Mouse (Mus musculus): Measurements from ENCODE around the gene 1700122O11Rik. TPM values are rescaled to one million over a fixed set of nuclear protein-coding genes. Genes with fewer than 3 reads are reported as not detected.

Gene 1700122O11Rik
- polyA plus RNA-seq, 1 experiment from 2014 or later = not detected

DNA sequence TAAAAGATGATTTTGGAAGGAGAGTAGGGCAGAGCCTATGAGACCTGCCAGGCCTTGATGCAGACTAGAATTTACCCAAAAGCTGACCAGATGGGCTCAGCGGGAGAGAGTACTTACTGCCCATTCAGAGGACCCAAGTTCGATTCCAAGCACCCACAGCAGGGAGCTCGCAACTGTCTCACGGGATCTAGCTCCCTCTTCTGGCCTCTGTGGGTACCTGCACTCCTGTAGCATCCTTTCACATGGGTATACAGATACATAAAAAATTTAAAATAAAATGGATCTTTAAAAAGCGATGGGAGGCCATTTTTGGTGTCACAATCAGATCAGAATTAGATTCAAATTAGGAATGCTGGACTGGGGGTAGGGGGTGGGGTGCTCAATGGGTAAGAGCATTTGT, 11.1 kb downstream of the 1700122O11Rik start:
- peak overlapping the region in 1 of 2 experiments; percentile 71; a peak in 1 of 4 replicates for H3K27ac ChIP-seq (replicated peaks in 1 of 2; ENCODE audit: control insufficient read depth in 1 of 2, insufficient read depth in 1 of 2, low read depth in 2 of 2, low read length in 2 of 2)
- H3K9ac ChIP-seq (ENCODE audit: low read length) = no peak overlapping the region; the same call in 1 of the 2 replicates
- no peaks in the 10 kb centered on the region for H3K36me3 ChIP-seq (ENCODE audit: control insufficient read depth, insufficient read depth, low read length)
- H3K4me1 ChIP-seq (ENCODE audit: control insufficient read depth in 2 of 2, insufficient read depth in 2 of 2, low read length in 2 of 2) = peaks cover 54 to 61% of the 10 kb centered on the region in 2 experiments
- no peak overlapping the region for H3K4me3 ChIP-seq (ENCODE audit: control insufficient read depth in 1 of 2, insufficient read depth in 1 of 2, low read depth in 1 of 2, low read length in 2 of 2)
- H3K9me3 ChIP-seq (ENCODE audit: control insufficient read depth, low read length) = no peaks in the 10 kb centered on the region
- ATAC-seq (ENCODE audit: insufficient number of reproducible peaks, insufficient read depth, low FRiP score, low read depth) = no peak
- 92% methylated on average over 5 of the region's 5 CpGs for WGBS
- H3K4me2 ChIP-seq (ENCODE audit: low read length) = no peak overlapping the region
- no peaks in the 10 kb centered on the region for H3K27me3 ChIP-seq (ENCODE audit: control insufficient read depth, insufficient read depth, low read length)

- peak; percentile 64 for ATAC-seq (ENCODE audit: insufficient number of reproducible peaks, insufficient read depth, low FRiP score, low read depth)
- WGBS = 22% methylated on average over 8 of the region's 8 CpGs
- H3K27ac ChIP-seq (replicated peaks in 1 of 2; ENCODE audit: control insufficient read depth in 1 of 2, insufficient read depth in 1 of 2, low read depth in 2 of 2, low read length in 2 of 2) = peak overlapping the region; percentile 69 to 86
Observed at GRCm38 (mm10) chr17:48024045-48024444, 14.0 kb downstream of the 1700122O11Rik start.

DNA sequence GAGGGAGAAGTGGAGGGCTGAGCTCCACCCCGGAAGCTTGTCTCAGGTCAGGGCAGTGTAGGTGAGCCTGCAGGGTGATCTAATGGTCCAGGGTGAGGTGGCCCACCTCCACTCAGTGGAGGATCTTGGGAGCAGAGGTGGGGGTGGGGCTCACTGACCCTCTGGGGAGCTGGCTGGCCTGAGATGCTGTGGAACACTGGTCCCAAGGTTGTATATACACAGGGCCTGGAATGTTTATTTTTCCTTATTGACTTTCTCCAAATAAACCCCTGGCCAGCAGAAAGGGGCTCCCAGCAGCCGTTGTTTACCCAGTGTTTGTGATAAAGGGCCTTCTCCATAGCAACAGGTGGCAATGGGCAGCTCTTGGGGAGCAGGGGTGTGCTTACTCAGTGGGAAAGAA, 18.5 kb downstream of the 1700122O11Rik start:
- no peak overlapping the region for H3K4me3 ChIP-seq (ENCODE audit: control insufficient read depth in 1 of 2, insufficient read depth in 1 of 2, low read depth in 1 of 2, low read length in 2 of 2)
- H3K4me1 ChIP-seq (ENCODE audit: control insufficient read depth in 2 of 2, insufficient read depth in 2 of 2, low read length in 2 of 2) = peaks cover 17 to 22% of the 10 kb centered on the region in 2 experiments
- ATAC-seq (ENCODE audit: insufficient number of reproducible peaks, insufficient read depth, low FRiP score, low read depth) = peak; percentile 14; the same call in 1 of the 2 replicates
- no peak overlapping the region for H3K27ac ChIP-seq (replicated peaks in 1 of 2; ENCODE audit: control insufficient read depth in 1 of 2, insufficient read depth in 1 of 2, low read depth in 2 of 2, low read length in 2 of 2)
- H3K4me2 ChIP-seq (ENCODE audit: low read length) = no peak overlapping the region
- H3K36me3 ChIP-seq (ENCODE audit: control insufficient read depth, insufficient read depth, low read length) = no peaks in the 10 kb centered on the region
- no peak overlapping the region for H3K9ac ChIP-seq (ENCODE audit: low read length)
- WGBS = 26% methylated on average over 2 of the region's 2 CpGs
- no peaks in the 10 kb centered on the region for H3K9me3 ChIP-seq (ENCODE audit: control insufficient read depth, low read length)
- H3K27me3 ChIP-seq (ENCODE audit: control insufficient read depth, insufficient read depth, low read length) = no peaks in the 10 kb centered on the region

More at GRCm38 (mm10) chr17:48024045-48024444, 14.0 kb downstream of the 1700122O11Rik start:
- no peaks in the 10 kb centered on the region for H3K27me3 ChIP-seq (ENCODE audit: control insufficient read depth, insufficient read depth, low read length)
- peaks cover 34 to 42% of the 10 kb centered on the region in 2 experiments for H3K4me1 ChIP-seq (ENCODE audit: control insufficient read depth in 2 of 2, insufficient read depth in 2 of 2, low read length in 2 of 2)
- no peaks in the 10 kb centered on the region for H3K36me3 ChIP-seq (ENCODE audit: control insufficient read depth, insufficient read depth, low read length)
- no peak overlapping the region for H3K4me3 ChIP-seq (ENCODE audit: control insufficient read depth in 1 of 2, insufficient read depth in 1 of 2, low read depth in 1 of 2, low read length in 2 of 2)
- H3K9me3 ChIP-seq (ENCODE audit: control insufficient read depth, low read length) = no peaks in the 10 kb centered on the region
- H3K9ac ChIP-seq (ENCODE audit: low read length) = peak overlapping the region; percentile 42
- H3K4me2 ChIP-seq (ENCODE audit: low read length) = peak overlapping the region; percentile 36

GRCm38 (mm10) chr17:48016566-48016965, 21.5 kb downstream of the 1700122O11Rik start:
- no peaks in the 10 kb centered on the region for H3K36me3 ChIP-seq (ENCODE audit: control insufficient read depth, insufficient read depth, low read length)
- H3K4me1 ChIP-seq (ENCODE audit: control insufficient read depth in 2 of 2, insufficient read depth in 2 of 2, low read length in 2 of 2) = peaks cover 2 to 4% of the 10 kb centered on the region in 2 experiments; a peak in 1 of 4 replicates
- no peak overlapping the region for H3K9ac ChIP-seq (ENCODE audit: low read length)
- H3K9me3 ChIP-seq (ENCODE audit: control insufficient read depth, low read length) = no peaks in the 10 kb centered on the region
- no peaks in the 10 kb centered on the region for H3K27me3 ChIP-seq (ENCODE audit: control insufficient read depth, insufficient read depth, low read length)
- WGBS = 66% methylated on average over 5 of the region's 5 CpGs
- H3K4me3 ChIP-seq (ENCODE audit: control insufficient read depth in 1 of 2, insufficient read depth in 1 of 2, low read depth in 1 of 2, low read length in 2 of 2) = no peak overlapping the region
- ATAC-seq (ENCODE audit: insufficient number of reproducible peaks, insufficient read depth, low FRiP score, low read depth) = no peak
- H3K4me2 ChIP-seq (ENCODE audit: low read length) = no peak overlapping the region
- H3K27ac ChIP-seq (replicated peaks in 1 of 2; ENCODE audit: control insufficient read depth in 1 of 2, insufficient read depth in 1 of 2, low read depth in 2 of 2, low read length in 2 of 2) = no peak overlapping the region

GRCm38 (mm10) chr17:48012561-48012960, 25.5 kb downstream of the 1700122O11Rik start:
- ATAC-seq (ENCODE audit: insufficient number of reproducible peaks, insufficient read depth, low FRiP score, low read depth) = no peak
- no peak overlapping the region for H3K27ac ChIP-seq (replicated peaks in 1 of 2; ENCODE audit: control insufficient read depth in 1 of 2, insufficient read depth in 1 of 2, low read depth in 2 of 2, low read length in 2 of 2)

DNA sequence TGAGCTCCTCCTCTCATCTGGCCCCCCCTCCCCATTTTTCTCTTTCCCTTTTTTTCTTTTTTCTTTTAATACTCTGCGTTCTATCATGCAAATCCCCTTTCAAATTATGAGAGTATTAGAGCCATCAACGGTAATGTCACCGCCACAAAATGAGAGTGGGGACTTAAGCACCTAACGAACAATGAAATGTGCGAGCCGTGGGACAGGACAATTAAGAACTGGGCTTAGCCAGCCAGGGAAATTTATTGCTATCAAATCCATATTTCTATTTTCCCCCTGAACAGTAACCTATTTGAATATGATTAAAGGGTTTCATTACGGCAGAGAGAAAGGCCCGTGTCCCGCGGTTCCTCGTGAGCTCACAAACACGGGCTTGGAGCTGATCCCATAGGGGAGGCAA, 27.0 kb downstream of the 1700122O11Rik start:
- H3K4me3 ChIP-seq (ENCODE audit: control insufficient read depth in 1 of 2, insufficient read depth in 1 of 2, low read depth in 1 of 2, low read length in 2 of 2) = no peak overlapping the region
- H3K27me3 ChIP-seq (ENCODE audit: control insufficient read depth, insufficient read depth, low read length) = no peaks in the 10 kb centered on the region
- ATAC-seq (ENCODE audit: insufficient number of reproducible peaks, insufficient read depth, low FRiP score, low read depth) = no peak
- 89% methylated on average over 12 of the region's 12 CpGs for WGBS
- no peak overlapping the region for H3K27ac ChIP-seq (replicated peaks in 1 of 2; ENCODE audit: control insufficient read depth in 1 of 2, insufficient read depth in 1 of 2, low read depth in 2 of 2, low read length in 2 of 2)
- H3K4me1 ChIP-seq (ENCODE audit: control insufficient read depth in 2 of 2, insufficient read depth in 2 of 2, low read length in 2 of 2) = peaks cover 6 to 13% of the 10 kb centered on the region in 2 experiments
- H3K36me3 ChIP-seq (ENCODE audit: control insufficient read depth, insufficient read depth, low read length) = no peaks in the 10 kb centered on the region
- H3K4me2 ChIP-seq (ENCODE audit: low read length) = no peak overlapping the region
- H3K9ac ChIP-seq (ENCODE audit: low read length) = no peak overlapping the region
- H3K9me3 ChIP-seq (ENCODE audit: control insufficient read depth, low read length) = no peaks in the 10 kb centered on the region

More at GRCm38 (mm10) chr17:48012561-48012960, 25.5 kb downstream of the 1700122O11Rik start:
- 65% methylated on average over 10 of the region's 10 CpGs for WGBS
- Histone ChIP-seq H3K4me3 (ENCODE audit: control insufficient read depth in 1 of 2, insufficient read depth in 1 of 2, low read depth in 1 of 2, low read length in 2 of 2) (no peak overlapping the region), H3K4me1 (ENCODE audit: control insufficient read depth in 2 of 2, insufficient read depth in 2 of 2, low read length in 2 of 2) (peaks cover 6 to 11% of the 10 kb centered on the region in 2 experiments), H3K4me2 (ENCODE audit: low read length) (no peak overlapping the region), H3K36me3 (ENCODE audit: control insufficient read depth, insufficient read depth, low read length) (no peaks in the 10 kb centered on the region), H3K9ac (ENCODE audit: low read length) (no peak overlapping the region), H3K9me3 (ENCODE audit: control insufficient read depth, low read length) (no peaks in the 10 kb centered on the region), H3K27me3 (ENCODE audit: control insufficient read depth, insufficient read depth, low read length) (no peaks in the 10 kb centered on the region)

DNA sequence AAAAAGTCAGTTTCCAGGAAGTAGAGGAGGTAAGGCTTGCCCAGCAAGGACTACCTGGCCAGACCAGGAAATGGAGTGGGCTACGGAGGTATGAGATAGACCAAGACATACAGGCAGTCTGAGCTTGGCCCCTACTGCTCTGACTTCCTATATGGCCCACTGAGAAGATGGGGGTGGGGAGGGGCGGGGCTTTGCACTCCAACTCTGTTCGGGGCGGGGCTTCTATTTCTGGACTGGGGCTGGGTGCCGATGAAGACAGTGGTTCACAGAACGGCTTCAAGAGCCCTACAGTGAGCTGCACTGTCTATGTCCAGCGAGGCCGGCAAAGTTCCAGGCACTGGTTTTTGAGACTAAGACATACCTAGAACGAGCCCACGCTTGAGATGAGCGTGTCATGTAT, 27.8 kb downstream of the 1700122O11Rik start:
- H3K9me3 ChIP-seq (ENCODE audit: control insufficient read depth, low read length) = no peaks in the 10 kb centered on the region
- no peak overlapping the region for H3K4me2 ChIP-seq (ENCODE audit: low read length)
- 41% methylated on average over 11 of the region's 11 CpGs for WGBS
- H3K27ac ChIP-seq (replicated peaks in 1 of 2; ENCODE audit: control insufficient read depth in 1 of 2, insufficient read depth in 1 of 2, low read depth in 2 of 2, low read length in 2 of 2) = 0 out of 4 replicates have a peak overlapping the region, but pooled peaks of 1 of the 2 experiments have one; percentile 28
- ATAC-seq (ENCODE audit: insufficient number of reproducible peaks, insufficient read depth, low FRiP score, low read depth) = no peak
- H3K36me3 ChIP-seq (ENCODE audit: control insufficient read depth, insufficient read depth, low read length) = no peaks in the 10 kb centered on the region
- peaks cover 12 to 18% of the 10 kb centered on the region in 2 experiments for H3K4me1 ChIP-seq (ENCODE audit: control insufficient read depth in 2 of 2, insufficient read depth in 2 of 2, low read length in 2 of 2)
- no peaks in the 10 kb centered on the region for H3K27me3 ChIP-seq (ENCODE audit: control insufficient read depth, insufficient read depth, low read length)
- H3K4me3 ChIP-seq (ENCODE audit: control insufficient read depth in 1 of 2, insufficient read depth in 1 of 2, low read depth in 1 of 2, low read length in 2 of 2) = no peak overlapping the region
- H3K9ac ChIP-seq (ENCODE audit: low read length) = no peak overlapping the region

DNA sequence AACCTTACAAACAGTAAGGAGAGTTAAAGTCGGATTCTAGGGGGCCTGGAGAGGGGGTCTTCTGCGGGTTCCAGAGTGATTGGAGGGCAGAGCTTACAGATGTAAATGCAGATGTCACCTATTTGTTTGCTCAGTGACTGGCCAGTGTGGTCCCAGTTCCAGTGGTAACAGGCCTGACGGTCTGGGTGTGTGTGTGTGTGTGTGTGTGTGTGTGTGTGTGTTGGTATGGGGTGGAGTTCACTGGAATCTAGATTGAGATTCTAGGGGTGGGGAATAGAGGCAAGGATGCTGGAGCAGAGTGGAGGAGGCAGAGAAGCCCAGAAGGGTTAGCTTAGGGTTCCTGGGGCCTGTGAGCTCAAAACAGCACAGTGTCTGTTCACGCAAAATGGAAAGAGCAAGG, 32.3 kb downstream of the 1700122O11Rik start:
- peaks cover 33 to 39% of the 10 kb centered on the region in 2 experiments for H3K4me1 ChIP-seq (ENCODE audit: control insufficient read depth in 2 of 2, insufficient read depth in 2 of 2, low read length in 2 of 2)
- ATAC-seq (ENCODE audit: insufficient number of reproducible peaks, insufficient read depth, low FRiP score, low read depth) = no peak
- no peaks in the 10 kb centered on the region for H3K9me3 ChIP-seq (ENCODE audit: control insufficient read depth, low read length)
- no peak overlapping the region for H3K4me2 ChIP-seq (ENCODE audit: low read length)
- no peaks in the 10 kb centered on the region for H3K36me3 ChIP-seq (ENCODE audit: control insufficient read depth, insufficient read depth, low read length)
- no peaks in the 10 kb centered on the region for H3K27me3 ChIP-seq (ENCODE audit: control insufficient read depth, insufficient read depth, low read length)
- 60% methylated on average over 4 of the region's 4 CpGs for WGBS
- H3K27ac ChIP-seq (replicated peaks in 1 of 2; ENCODE audit: control insufficient read depth in 1 of 2, insufficient read depth in 1 of 2, low read depth in 2 of 2, low read length in 2 of 2) = 0 out of 4 replicates have a peak overlapping the region, but pooled peaks of 1 of the 2 experiments have one; percentile 47
- no peak overlapping the region for H3K9ac ChIP-seq (ENCODE audit: low read length)
- no peak overlapping the region for H3K4me3 ChIP-seq (ENCODE audit: control insufficient read depth in 1 of 2, insufficient read depth in 1 of 2, low read depth in 1 of 2, low read length in 2 of 2)

All from heart, embryonic 14.5 days (tissue).